Mouse (Mus musculus): ENCODE results near the gene Rilp.

Rilp gene

DNA sequence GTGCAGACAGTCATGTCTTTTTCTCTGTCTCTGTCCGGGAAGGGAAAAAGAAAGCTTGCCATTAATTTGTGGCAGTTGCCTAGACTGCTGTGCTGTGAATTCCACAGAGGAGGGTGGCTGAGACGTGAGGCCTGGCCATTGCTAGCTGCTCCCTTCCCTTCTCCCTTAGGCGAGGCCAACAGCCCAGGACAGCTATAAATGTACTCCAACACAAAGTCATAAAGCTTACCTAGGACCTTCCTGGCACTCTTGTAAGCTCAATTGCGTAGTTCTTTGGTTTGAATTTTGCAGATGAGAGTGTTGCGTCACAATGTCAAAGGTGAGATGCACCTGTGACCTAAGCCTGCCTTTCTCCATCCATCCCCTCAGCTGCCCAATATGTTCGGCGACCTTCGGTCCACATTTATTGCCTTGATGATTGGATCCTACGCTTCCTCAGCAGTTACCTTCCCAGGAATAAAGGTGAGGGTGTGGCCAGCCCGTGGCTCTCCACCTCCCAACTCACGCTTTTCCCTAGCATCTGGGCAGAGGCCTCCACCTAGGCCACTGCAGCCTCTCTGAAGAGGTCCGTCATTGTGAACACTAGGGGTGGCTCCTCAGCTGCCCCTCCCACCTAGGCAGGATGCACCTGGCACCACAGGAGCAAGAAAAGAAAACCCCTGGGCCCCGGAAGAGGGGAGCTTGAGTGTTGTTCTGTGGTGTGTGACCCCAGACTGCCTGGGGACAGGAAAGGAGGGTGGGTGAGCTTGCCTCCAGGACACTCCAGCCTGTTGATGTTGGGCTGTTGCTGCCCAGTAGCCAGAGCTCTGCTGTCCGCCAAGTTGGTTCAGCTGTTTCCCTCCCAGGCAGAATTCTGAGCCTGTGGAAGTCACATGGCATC, 50.9 kb downstream of the Rilp start:
- DNase-seq = no peak

DNA sequence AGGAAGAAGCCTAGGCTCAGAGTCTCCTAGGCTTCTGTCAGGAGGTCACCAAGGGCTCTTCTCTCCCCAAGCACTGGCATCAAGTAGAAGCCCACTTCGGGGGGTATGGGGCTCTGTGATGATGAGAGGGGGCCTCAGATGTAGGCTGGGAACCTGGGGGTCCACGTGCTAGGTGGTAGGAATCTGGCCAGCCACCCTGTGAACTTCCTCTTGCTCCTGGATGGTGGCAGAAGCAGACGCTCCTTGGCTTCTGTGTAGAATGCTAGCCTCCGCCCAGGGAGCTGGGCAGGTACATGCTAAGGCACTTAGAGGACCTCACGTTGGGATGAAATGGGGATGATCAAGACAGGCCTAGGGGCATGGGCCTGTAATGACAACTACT, 51.5 kb downstream of the Rilp start:
- no peak for DNase-seq

Measured in retina, postnatal 1 day (tissue).